Mouse (Mus musculus): ENCODE results near the gene Cdk18. TPM values are rescaled to one million over a fixed set of nuclear protein-coding genes. Genes with fewer than 3 reads are reported as not detected.

Cdk18 gene
- total RNA-seq, 1 experiment, result 9.6 TPM

GRCm38 (mm10) chr1:132140574-132140973 is 1.1 kb upstream of the Cdk18 start:
- TF ChIP-seq HCFC1 (IDR thresholded peaks at IDR 0.05; ENCODE audit: borderline replicate concordance, insufficient read depth, low read length) (no peak), MAFK (IDR thresholded peaks at IDR 0.05; ENCODE audit: insufficient read depth, low read depth, low read length) (no peak), CHD2 (IDR thresholded peaks at IDR 0.05; ENCODE audit: low read depth, low read length) (no peak), ZC3H11A (IDR thresholded peaks at IDR 0.05; ENCODE audit: borderline replicate concordance, low read depth, low read length) (no peak), ZNF384 (IDR thresholded peaks at IDR 0.05; ENCODE audit: low read depth, low read length) (no peak)
- H3K4me3 ChIP-seq (ENCODE audit: insufficient read depth in 1 of 2, low read depth in 1 of 2, low read length in 2 of 2, poor library complexity in 1 of 2, severe bottlenecking in 1 of 2), result no peak overlapping the region
- H3K27ac ChIP-seq (ENCODE audit: insufficient read depth, low read depth, low read length, poor library complexity, severe bottlenecking), result no peak overlapping the region
- H3K4me1 ChIP-seq (ENCODE audit: control insufficient read depth in 2 of 2, insufficient read depth in 2 of 2, low read length in 2 of 2, poor library complexity in 1 of 2), result peaks cover 0 to 11% of the 10 kb centered on the region in 2 experiments; a peak in 3 of 4 replicates
- no peak overlapping the region for H3K9ac ChIP-seq (ENCODE audit: insufficient read depth, low read depth, low read length, poor library complexity, severe bottlenecking)
- in situ Hi-C loops (cut with MboI; ENCODE audit: low sequenced_read_pairs in 2 of 2, unreplicated experiment in 2 of 2), result no loop called here
- no peaks in the 10 kb centered on the region for H3K36me3 ChIP-seq (ENCODE audit: control insufficient read depth, insufficient read depth, low read length, poor library complexity, severe bottlenecking)
- no peaks in the 10 kb centered on the region for H3K9me3 ChIP-seq (ENCODE audit: control insufficient read depth, insufficient read depth, low read depth, low read length)
- no peak for DNase-seq (ENCODE audit: low read depth, low spot score)

GRCm38 (mm10) chr1:132140171-132140570 is 687 bp upstream of the Cdk18 start:
- H3K9me3 ChIP-seq (ENCODE audit: control insufficient read depth, insufficient read depth, low read depth, low read length), result no peaks in the 10 kb centered on the region
- peaks cover 0 to 11% of the 10 kb centered on the region in 2 experiments; a peak in 3 of 4 replicates for H3K4me1 ChIP-seq (ENCODE audit: control insufficient read depth in 2 of 2, insufficient read depth in 2 of 2, low read length in 2 of 2, poor library complexity in 1 of 2)
- no peak overlapping the region for H3K27ac ChIP-seq (ENCODE audit: insufficient read depth, low read depth, low read length, poor library complexity, severe bottlenecking)
- peak; percentile 90 for DNase-seq (ENCODE audit: low read depth, low spot score)
- TF ChIP-seq ZNF384 (IDR thresholded peaks at IDR 0.05; ENCODE audit: low read depth, low read length) (no peak), MAFK (IDR thresholded peaks at IDR 0.05; ENCODE audit: insufficient read depth, low read depth, low read length) (no peak), CHD2 (IDR thresholded peaks at IDR 0.05; ENCODE audit: low read depth, low read length) (no peak), ZC3H11A (IDR thresholded peaks at IDR 0.05; ENCODE audit: borderline replicate concordance, low read depth, low read length) (no peak), HCFC1 (IDR thresholded peaks at IDR 0.05; ENCODE audit: borderline replicate concordance, insufficient read depth, low read length) (no peak)
- in situ Hi-C loops (cut with MboI; ENCODE audit: low sequenced_read_pairs in 2 of 2, unreplicated experiment in 2 of 2), result no loop called here
- H3K36me3 ChIP-seq (ENCODE audit: control insufficient read depth, insufficient read depth, low read length, poor library complexity, severe bottlenecking), result no peaks in the 10 kb centered on the region
- H3K9ac ChIP-seq (ENCODE audit: insufficient read depth, low read depth, low read length, poor library complexity, severe bottlenecking), result no peak overlapping the region
- no peak overlapping the region for H3K4me3 ChIP-seq (ENCODE audit: insufficient read depth in 1 of 2, low read depth in 1 of 2, low read length in 2 of 2, poor library complexity in 1 of 2, severe bottlenecking in 1 of 2)

- peak overlapping the region; percentile 75 for H3K9ac ChIP-seq (ENCODE audit: insufficient read depth, low read depth, low read length, poor library complexity, severe bottlenecking)
- TF ChIP-seq MAFK (IDR thresholded peaks at IDR 0.05; ENCODE audit: insufficient read depth, low read depth, low read length) (no peak), HCFC1 (IDR thresholded peaks at IDR 0.05; ENCODE audit: borderline replicate concordance, insufficient read depth, low read length) (no peak), CHD2 (IDR thresholded peaks at IDR 0.05; ENCODE audit: low read depth, low read length) (no peak), ZNF384 (IDR thresholded peaks at IDR 0.05; ENCODE audit: low read depth, low read length) (no peak), ZC3H11A (IDR thresholded peaks at IDR 0.05; ENCODE audit: borderline replicate concordance, low read depth, low read length) (no peak)
- DNase-seq (ENCODE audit: low read depth, low spot score), result no peak
- peak overlapping the region; percentile 84 to 92 for H3K4me3 ChIP-seq (ENCODE audit: insufficient read depth in 1 of 2, low read depth in 1 of 2, low read length in 2 of 2, poor library complexity in 1 of 2, severe bottlenecking in 1 of 2)
- in situ Hi-C loops (cut with MboI; ENCODE audit: low sequenced_read_pairs in 2 of 2, unreplicated experiment in 2 of 2), result no loop called here
- no peaks in the 10 kb centered on the region for H3K9me3 ChIP-seq (ENCODE audit: control insufficient read depth, insufficient read depth, low read depth, low read length)
- H3K4me1 ChIP-seq (ENCODE audit: control insufficient read depth in 2 of 2, insufficient read depth in 2 of 2, low read length in 2 of 2, poor library complexity in 1 of 2), result peaks cover 0 to 11% of the 10 kb centered on the region in 2 experiments; a peak in 3 of 4 replicates
- H3K36me3 ChIP-seq (ENCODE audit: control insufficient read depth, insufficient read depth, low read length, poor library complexity, severe bottlenecking), result no peaks in the 10 kb centered on the region
- no peak overlapping the region for H3K27ac ChIP-seq (ENCODE audit: insufficient read depth, low read depth, low read length, poor library complexity, severe bottlenecking)
These were observed 688 bp downstream of the Cdk18 start for GRCm38 (mm10) chr1:132138576-132139415.

- Histone ChIP-seq H3K4me3 (ENCODE audit: insufficient read depth in 1 of 2, low read depth in 1 of 2, low read length in 2 of 2, poor library complexity in 1 of 2, severe bottlenecking in 1 of 2) (peak overlapping the region; percentile 84 to 92), H3K36me3 (ENCODE audit: control insufficient read depth, insufficient read depth, low read length, poor library complexity, severe bottlenecking) (no peaks in the 10 kb centered on the region), H3K9me3 (ENCODE audit: control insufficient read depth, insufficient read depth, low read depth, low read length) (no peaks in the 10 kb centered on the region), H3K27ac (ENCODE audit: insufficient read depth, low read depth, low read length, poor library complexity, severe bottlenecking) (no peak overlapping the region), H3K9ac (ENCODE audit: insufficient read depth, low read depth, low read length, poor library complexity, severe bottlenecking) (peak overlapping the region; percentile 29; the same call in 1 of the 2 replicates), H3K4me1 (ENCODE audit: control insufficient read depth in 2 of 2, insufficient read depth in 2 of 2, low read length in 2 of 2, poor library complexity in 1 of 2) (peaks cover 0 to 11% of the 10 kb centered on the region in 2 experiments; a peak in 3 of 4 replicates)
- TF ChIP-seq CHD2 (IDR thresholded peaks at IDR 0.05; ENCODE audit: low read depth, low read length) (no peak), ZC3H11A (IDR thresholded peaks at IDR 0.05; ENCODE audit: borderline replicate concordance, low read depth, low read length) (no peak), ZNF384 (IDR thresholded peaks at IDR 0.05; ENCODE audit: low read depth, low read length) (no peak), MAFK (IDR thresholded peaks at IDR 0.05; ENCODE audit: insufficient read depth, low read depth, low read length) (no peak), HCFC1 (IDR thresholded peaks at IDR 0.05; ENCODE audit: borderline replicate concordance, insufficient read depth, low read length) (no peak)
- DNase-seq (ENCODE audit: low read depth, low spot score), result no peak
- in situ Hi-C loops (cut with MboI; ENCODE audit: low sequenced_read_pairs in 2 of 2, unreplicated experiment in 2 of 2), result no loop called here
These were observed 1.4 kb downstream of the Cdk18 start for GRCm38 (mm10) chr1:132137935-132138575.
